Comparison of ENCODE assay signal across 8 mouse cellular contexts in genomic region chr13:17943306-17944077, GRCm38 (mm10). TPM values are rescaled to one million over a fixed set of nuclear protein-coding genes. Genes with fewer than 3 reads are reported as not detected.
A peak's percentile ranks its signal among the peaks of the same experiment; 100 is the strongest.
DNase-seq lines count a peak whose midpoint lies in the region; ATAC-seq lines count a peak whose summit lies in the region.

No protein-coding gene starts in this region.

- DNase-seq in neural tube, embryonic 11.5 days (ENCODE audit: low spot score) = no peak
- DNase-seq in neural tube, embryonic 10.5 days (ENCODE audit: extremely low spot score, low spot score) = no peak
- DNase-seq in adipocyte (ENCODE audit: low spot score) = peak; percentile 20
- no peak for DNase-seq in forebrain, embryonic 10.5 days (ENCODE audit: extremely low spot score, low spot score)
- no peak for DNase-seq in T-cell, adult 2 months (ENCODE audit: low spot score)

- H3K27me3 ChIP-seq in neural tube, embryonic 11.5 days (ENCODE audit: control insufficient read depth, insufficient read depth, low read length) = no peaks in the 10 kb centered on the region
- H3K27me3 ChIP-seq in forebrain, embryonic 10.5 days (ENCODE audit: poor library complexity, severe bottlenecking) = no peaks in the 10 kb centered on the region; the same call in 1 of the 2 replicates
- no peaks in the 10 kb centered on the region for H3K27me3 ChIP-seq in hindbrain, embryonic 16.5 days (replicated peaks; ENCODE audit: control insufficient read depth, insufficient read depth, low read length)
- no peaks in the 10 kb centered on the region for H3K27me3 ChIP-seq in limb, embryonic 12.5 days
- H3K27me3 ChIP-seq in midbrain, embryonic 15.5 days (replicated peaks) = no peaks in the 10 kb centered on the region

- ATAC-seq in neural tube, embryonic 11.5 days (ENCODE audit: insufficient read depth, low FRiP score, low TSS enrichment) = peak; percentile 78
- peak; percentile 81 for ATAC-seq in hindbrain, embryonic 16.5 days
- peak; percentile 81 for ATAC-seq in limb, embryonic 12.5 days (ENCODE audit: insufficient number of reproducible peaks, insufficient read depth, low FRiP score, low TSS enrichment, low read depth)
- ATAC-seq in midbrain, embryonic 15.5 days (replicated peaks) = peak; percentile 83

- no peaks in the 10 kb centered on the region for H3K9me3 ChIP-seq in neural tube, embryonic 11.5 days (ENCODE audit: control insufficient read depth, low read length)
- H3K9me3 ChIP-seq in forebrain, embryonic 10.5 days = no peaks in the 10 kb centered on the region
- no peaks in the 10 kb centered on the region for H3K9me3 ChIP-seq in hindbrain, embryonic 16.5 days (ENCODE audit: control insufficient read depth, low read length)
- no peaks in the 10 kb centered on the region for H3K9me3 ChIP-seq in limb, embryonic 12.5 days
- no peaks in the 10 kb centered on the region for H3K9me3 ChIP-seq in midbrain, embryonic 15.5 days

- under 1% methylated on average over 67 of the region's 70 CpGs for WGBS in neural tube, embryonic 11.5 days
- WGBS in forebrain, embryonic 10.5 days = under 1% methylated on average over 70 of the region's 70 CpGs
- under 1% methylated on average over 41 of the region's 70 CpGs for WGBS in hindbrain, embryonic 16.5 days
- WGBS in limb, embryonic 12.5 days = under 1% methylated on average over 55 of the region's 70 CpGs
- WGBS in midbrain, embryonic 15.5 days = under 1% methylated on average over 45 of the region's 70 CpGs

- H3K4me1 ChIP-seq in neural tube, embryonic 11.5 days (ENCODE audit: control insufficient read depth, insufficient read depth, low read length) = peaks cover 4% of the 10 kb centered on the region; the same call in 1 of the 2 replicates
- peaks cover 16% of the 10 kb centered on the region for H3K4me1 ChIP-seq in forebrain, embryonic 10.5 days
- H3K4me1 ChIP-seq in hindbrain, embryonic 16.5 days (ENCODE audit: control insufficient read depth, insufficient read depth, low read depth, low read length) = peaks cover 13% of the 10 kb centered on the region
- H3K4me1 ChIP-seq in limb, embryonic 12.5 days (replicated peaks) = peaks cover 7% of the 10 kb centered on the region
- H3K4me1 ChIP-seq in midbrain, embryonic 15.5 days = peaks cover 22% of the 10 kb centered on the region

- H3K4me3 ChIP-seq in neural tube, embryonic 11.5 days (ENCODE audit: low read depth, low read length) = peak overlapping the region; percentile 92
- peak overlapping the region; percentile 93 for H3K4me3 ChIP-seq in forebrain, embryonic 10.5 days
- H3K4me3 ChIP-seq in hindbrain, embryonic 16.5 days (ENCODE audit: low read length) = peak overlapping the region; percentile 96
- peak overlapping the region; percentile 94 for H3K4me3 ChIP-seq in limb, embryonic 12.5 days (replicated peaks)
- H3K4me3 ChIP-seq in midbrain, embryonic 15.5 days = peak overlapping the region; percentile 78

- H3K36me3 ChIP-seq in neural tube, embryonic 11.5 days (ENCODE audit: control insufficient read depth, insufficient read depth, low read length) = no peaks in the 10 kb centered on the region
- peaks cover 15% of the 10 kb centered on the region for H3K36me3 ChIP-seq in forebrain, embryonic 10.5 days (replicated peaks)
- H3K36me3 ChIP-seq in hindbrain, embryonic 16.5 days (ENCODE audit: control insufficient read depth, insufficient read depth, low read length) = no peaks in the 10 kb centered on the region
- 0 out of 2 replicates have a peak, but pooled peaks cover 5% of the 10 kb centered on the region for H3K36me3 ChIP-seq in limb, embryonic 12.5 days
- no peaks in the 10 kb centered on the region for H3K36me3 ChIP-seq in midbrain, embryonic 15.5 days (replicated peaks)

- H3K27ac ChIP-seq in neural tube, embryonic 11.5 days (ENCODE audit: low read depth, low read length) = peak overlapping the region; percentile 89
- H3K27ac ChIP-seq in forebrain, embryonic 10.5 days = peak overlapping the region; percentile 99
- H3K27ac ChIP-seq in hindbrain, embryonic 16.5 days (ENCODE audit: low read depth, low read length) = peak overlapping the region; percentile 97
- peak overlapping the region; percentile 90 for H3K27ac ChIP-seq in limb, embryonic 12.5 days
- peak overlapping the region; percentile 94 for H3K27ac ChIP-seq in midbrain, embryonic 15.5 days

- peak overlapping the region; percentile 61 for H3K4me2 ChIP-seq in neural tube, embryonic 11.5 days (ENCODE audit: low read depth)
- peak overlapping the region; percentile 76 for H3K4me2 ChIP-seq in hindbrain, embryonic 16.5 days (ENCODE audit: low read length)
- peak overlapping the region; percentile 84 for H3K4me2 ChIP-seq in limb, embryonic 12.5 days
- peak overlapping the region; percentile 73 for H3K4me2 ChIP-seq in midbrain, embryonic 15.5 days

- H3K9ac ChIP-seq in neural tube, embryonic 11.5 days (ENCODE audit: low read length) = peak overlapping the region; percentile 93
- peak overlapping the region; percentile 98 for H3K9ac ChIP-seq in hindbrain, embryonic 16.5 days (ENCODE audit: low read depth, low read length)
- peak overlapping the region; percentile 95 for H3K9ac ChIP-seq in limb, embryonic 12.5 days (replicated peaks)
- H3K9ac ChIP-seq in midbrain, embryonic 15.5 days = peak overlapping the region; percentile 85

RNA-seq across cellular contexts. Expression of gene Rala, which starts 0.5 kb away (rescaled TPM):
- polyA plus RNA-seq in neural tube, embryonic 11.5 days (2014; fragmentation: Nextera tagmentation; extraction: Ambion mirVana) = 140 and 150 TPM in 2 replicates
- polyA plus RNA-seq in forebrain, embryonic 10.5 days (2016; fragmentation: Nextera tagmentation; extraction: Ambion mirVana) = 101 and 103 TPM in 2 replicates
- 212 and 250 TPM in 2 replicates for polyA plus RNA-seq in hindbrain, embryonic 16.5 days (2015; fragmentation: Nextera tagmentation; extraction: Ambion mirVana)
- polyA plus RNA-seq in limb, embryonic 12.5 days (2016; fragmentation: Nextera tagmentation; extraction: Ambion mirVana) = 98.8 and 107 TPM in 2 replicates
- polyA plus RNA-seq in midbrain, embryonic 15.5 days (2015; fragmentation: Nextera tagmentation; extraction: Ambion mirVana) = 199 and 222 TPM in 2 replicates

RNA-seq across cellular contexts. Expression of gene Yae1d1, which starts 49.7 kb away (rescaled TPM):
- 84.2 and 87.5 TPM in 2 replicates for polyA plus RNA-seq in neural tube, embryonic 11.5 days (2014; fragmentation: Nextera tagmentation; extraction: Ambion mirVana)
- polyA plus RNA-seq in forebrain, embryonic 10.5 days (2016; fragmentation: Nextera tagmentation; extraction: Ambion mirVana) = 98.8 and 99.4 TPM in 2 replicates
- polyA plus RNA-seq in hindbrain, embryonic 16.5 days (2015; fragmentation: Nextera tagmentation; extraction: Ambion mirVana) = 73.2 and 78.2 TPM in 2 replicates
- 79.7 and 84.8 TPM in 2 replicates for polyA plus RNA-seq in limb, embryonic 12.5 days (2016; fragmentation: Nextera tagmentation; extraction: Ambion mirVana)
- 83.0 and 84.4 TPM in 2 replicates for polyA plus RNA-seq in midbrain, embryonic 15.5 days (2015; fragmentation: Nextera tagmentation; extraction: Ambion mirVana)
